Mouse (Mus musculus) cerebellum, postnatal 14 days (tissue): ENCODE results near the gene Yaf2.
"Not testable (repeated sequence)": the region's sequence is repeated elsewhere in the genome, so short reads cannot be mapped to it uniquely, and the experiment has no call there.

ENCODE experiments used
- DNase-seq, 2 experiments: peaks; one replicate each; pipeline ENCODE4 v3.0.0; 2021; ENCODE audit warnings: mixed read lengths in 2 of 2

The Yaf2 gene

DNA sequence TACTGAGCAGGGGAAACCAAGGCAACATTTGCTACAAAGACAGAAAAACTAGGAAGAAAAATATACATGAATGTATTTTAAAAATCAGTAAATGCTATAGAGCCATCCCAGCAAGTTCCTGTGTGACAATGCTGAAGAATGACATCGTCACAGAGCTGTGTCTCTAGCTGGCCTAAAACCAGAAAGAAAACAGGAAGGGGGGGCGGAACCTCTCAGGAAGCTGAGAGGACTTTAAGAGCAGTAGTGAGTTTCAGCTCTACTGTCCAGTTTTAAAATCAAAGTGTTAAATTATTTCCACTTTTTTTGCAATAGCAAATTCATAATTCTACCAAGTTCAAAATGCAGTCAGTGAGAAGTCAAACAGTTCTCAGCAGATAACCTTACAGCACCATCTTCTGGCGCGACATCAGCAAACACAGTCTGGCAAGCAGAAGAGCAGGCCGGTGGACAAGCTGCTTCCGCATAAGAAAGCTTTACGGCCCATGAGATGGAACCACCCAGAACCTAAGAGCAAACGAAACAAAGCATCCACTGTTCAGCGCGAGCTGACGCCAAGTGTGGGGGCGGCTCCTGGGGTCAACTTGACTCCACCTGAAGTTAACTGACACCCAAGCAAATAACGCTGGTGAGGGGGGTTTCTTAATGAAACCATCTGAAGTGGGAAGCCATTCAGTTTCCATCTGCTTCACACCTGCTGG is 85.0 kb downstream of the Yaf2 start:
- peak; percentile 40 to 53 for DNase-seq

DNA sequence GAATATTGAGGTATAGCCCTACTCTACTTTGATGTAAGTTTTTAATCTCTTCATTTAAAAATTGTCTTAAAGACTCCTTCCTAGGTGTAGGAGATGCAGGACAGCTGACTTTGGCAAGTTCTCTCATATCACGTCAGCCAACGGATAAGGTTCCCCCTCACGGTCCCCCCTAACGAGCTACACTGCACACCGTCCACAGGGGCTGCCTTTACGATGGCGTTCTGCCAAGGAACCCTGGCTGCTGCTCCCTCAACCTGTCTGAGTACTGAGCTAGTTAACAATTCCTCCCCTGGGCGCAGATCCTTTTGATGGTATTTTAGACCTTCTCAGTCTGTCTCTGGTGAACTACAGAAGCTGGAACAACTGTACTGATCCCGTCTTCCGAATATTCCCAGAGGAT is 93.5 kb downstream of the Yaf2 start:
- DNase-seq = no peak

DNA sequence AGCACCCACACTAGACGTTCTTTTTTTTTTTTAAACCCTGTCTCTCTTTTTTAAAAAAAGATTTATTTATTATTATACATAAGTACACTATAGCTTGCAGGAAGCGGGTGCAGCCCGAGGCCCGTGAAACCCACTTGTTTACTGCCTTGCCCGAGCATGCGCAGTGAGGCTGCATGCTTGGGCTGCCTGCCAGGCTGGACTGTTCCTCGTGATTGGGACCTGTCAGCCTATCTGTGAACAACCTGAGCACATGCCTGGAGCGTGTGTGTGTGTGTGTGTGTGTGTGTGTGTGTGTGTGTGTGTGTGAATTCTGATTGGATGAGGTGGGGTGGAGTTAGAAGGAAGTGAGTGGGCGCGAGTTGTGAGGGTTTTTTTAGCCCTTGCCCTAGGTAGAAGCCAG is 100.3 kb downstream of the Yaf2 start:
- not testable (repeated sequence) for DNase-seq
